Mouse (Mus musculus): ENCODE measurements at regions not wholly inside any gene's neighbourhood (a gene's known extent, or its start where the extent isn't known, plus 50 kb on each side); places are given as distances from the start of the nearest gene placed in this dataset.

DNA sequence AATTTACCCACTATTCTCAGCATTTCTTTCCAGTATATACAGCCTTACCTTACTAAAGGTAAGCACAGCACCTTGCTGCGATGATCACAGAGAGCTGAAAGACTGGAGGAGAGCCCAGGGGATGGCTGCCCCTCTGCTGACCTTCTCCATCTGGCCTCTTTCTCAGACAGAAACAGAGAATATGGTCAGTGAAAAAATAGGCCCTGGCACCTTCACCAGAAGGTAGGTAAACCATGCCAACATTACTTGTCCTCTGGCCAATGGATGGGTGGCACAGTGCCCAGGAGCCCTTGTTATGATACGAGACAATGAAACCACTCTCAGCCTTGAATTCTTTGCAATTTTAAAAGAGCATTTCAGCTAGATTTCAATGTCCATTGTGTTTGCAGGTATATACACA lies 817.8 kb downstream of the Gm9195 start:
- TF ChIP-seq CTCF (conservative IDR thresholded peaks at IDR 0.05 in 1 of 2, IDR thresholded peaks at IDR 0.05 in 1 of 2; ENCODE audit: low read depth in 2 of 2, low read length in 2 of 2) (no peak), MAZ (IDR thresholded peaks at IDR 0.05; ENCODE audit: low read depth, low read length) (no peak), ZNF384 (IDR thresholded peaks at IDR 0.05; ENCODE audit: low read depth, low read length) (no peak), USF1 (IDR thresholded peaks at IDR 0.05; ENCODE audit: low read depth, low read length) (no peak), CHD2 (IDR thresholded peaks at IDR 0.05; ENCODE audit: low read length) (no peak), MAFK (IDR thresholded peaks at IDR 0.05; ENCODE audit: insufficient replicate concordance, low read length) (no peak), USF2 (conservative IDR thresholded peaks at IDR 0.05; ENCODE audit: low read depth, low read length) (no peak), TBP (conservative IDR thresholded peaks at IDR 0.05; ENCODE audit: low read depth, low read length) (no peak), SMC3 (IDR thresholded peaks at IDR 0.05; ENCODE audit: low read depth, low read length) (no peak)
